1 mouse cellular context compared by ENCODE assay signal in the genomic region with DNA sequence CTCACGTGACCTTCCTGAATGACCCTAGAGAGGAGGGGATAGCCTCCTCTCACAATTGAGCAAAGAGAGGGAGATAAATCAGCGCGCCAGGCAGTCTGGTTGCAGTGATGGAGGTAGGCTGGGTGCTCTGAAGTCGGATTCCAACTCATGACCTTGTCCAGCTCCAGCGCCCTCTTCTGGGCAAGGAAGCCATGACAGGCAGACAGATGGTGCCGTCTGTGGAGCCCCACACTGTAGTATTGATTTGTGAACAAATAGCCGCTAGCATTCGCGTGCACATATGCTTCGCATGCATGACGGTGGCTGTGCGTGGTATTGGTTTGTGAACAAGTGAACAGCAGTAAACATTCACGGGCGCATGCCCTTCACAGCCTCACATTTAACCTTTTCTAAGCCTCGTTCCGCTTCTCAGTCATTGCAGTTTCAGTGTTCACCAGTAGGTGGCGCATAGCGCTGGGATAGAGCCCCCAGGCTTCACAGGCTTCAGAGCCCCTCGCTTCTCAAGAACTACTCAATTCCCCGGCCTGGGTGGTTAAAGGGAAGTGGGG.
TF ChIP-seq lines count a peak whose summit lies in the region.

No protein-coding gene starts in this region.

TF ChIP-seq in CH12.LX, 34 proteins besides CTCF, POLR2A, EP300 and RAD21 (continued from another document):
- peak; percentile 27; the same call in 1 of the 2 replicates for TF ChIP-seq MAFK (IDR thresholded peaks at IDR 0.05; ENCODE audit: insufficient replicate concordance, low read length)
- peak; percentile 76 for TF ChIP-seq SMC3 (IDR thresholded peaks at IDR 0.05; ENCODE audit: low read depth, low read length)
- no peak for TF ChIP-seq KAT2A (IDR thresholded peaks at IDR 0.05; ENCODE audit: insufficient replicate concordance, low read length)
- peak; percentile 52; the same call in 1 of the 2 replicates for TF ChIP-seq MAX (IDR thresholded peaks at IDR 0.05; ENCODE audit: low read length)
- TF ChIP-seq HCFC1 (IDR thresholded peaks at IDR 0.05; ENCODE audit: low read depth, low read length): no peak
- no peak for TF ChIP-seq UBTF (IDR thresholded peaks at IDR 0.05; ENCODE audit: low read depth, low read length)
- no peak for TF ChIP-seq MEF2A (IDR thresholded peaks at IDR 0.05; ENCODE audit: borderline replicate concordance, low read depth, low read length)
- TF ChIP-seq USF2 (conservative IDR thresholded peaks at IDR 0.05; ENCODE audit: low read depth, low read length): no peak
- no peak for TF ChIP-seq PAX5 (IDR thresholded peaks at IDR 0.05; ENCODE audit: low read length)
- TF ChIP-seq TBP (conservative IDR thresholded peaks at IDR 0.05; ENCODE audit: low read depth, low read length): no peak
- no peak for TF ChIP-seq ETS1 (conservative IDR thresholded peaks at IDR 0.05; ENCODE audit: low read depth, low read length)
- no peak for TF ChIP-seq RCOR1 (conservative IDR thresholded peaks at IDR 0.05; ENCODE audit: low read depth, low read length)
- no peak for TF ChIP-seq TCF12 (IDR thresholded peaks at IDR 0.05; ENCODE audit: low read depth, low read length)
- peak; percentile 73 for TF ChIP-seq NRF1 (IDR thresholded peaks at IDR 0.05; ENCODE audit: low read depth, low read length)
- TF ChIP-seq ELF1 (IDR thresholded peaks at IDR 0.05; ENCODE audit: low read depth, low read length): peak; percentile 43; the same call in 1 of the 2 replicates
- TF ChIP-seq E2F4 (IDR thresholded peaks at IDR 0.05; ENCODE audit: insufficient replicate concordance, low read depth, low read length): no peak
- TF ChIP-seq GABPA (IDR thresholded peaks at IDR 0.05; ENCODE audit: insufficient replicate concordance, low read depth, low read length): no peak
- TF ChIP-seq CHD2 (IDR thresholded peaks at IDR 0.05; ENCODE audit: low read length): no peak
- no peak for TF ChIP-seq JUND (conservative IDR thresholded peaks at IDR 0.05; ENCODE audit: low read depth, low read length)
- no peak for TF ChIP-seq JUN (IDR thresholded peaks at IDR 0.05; ENCODE audit: insufficient read depth, low read depth, low read length)
- TF ChIP-seq POLR2AphosphoS2 (IDR thresholded peaks at IDR 0.05; ENCODE audit: low read depth, low read length): no peak
- TF ChIP-seq SIN3A (IDR thresholded peaks at IDR 0.05; ENCODE audit: low read length): 0 out of 2 replicates have a peak, but pooled peaks have one; percentile 29
- TF ChIP-seq USF1 (IDR thresholded peaks at IDR 0.05; ENCODE audit: low read depth, low read length): no peak
